Mouse (Mus musculus) brain, embryonic 14.5 days (tissue): ENCODE measurements around the gene Rnf186.

Experiments used
- CTCF ChIP-seq: fragments of 200-500 bp; IDR thresholded peaks from 2 replicates; pipeline ENCODE4 v1.5.1; 2012; ENCODE audit warnings: inconsistent platforms, mild to moderate bottlenecking, moderate library complexity, borderline replicate concordance; ENCODE audit not compliant: insufficient read depth, insufficient read length; ENCODE audit errors: extremely low read depth
- POLR2A ChIP-seq: fragments of 200-500 bp; IDR thresholded peaks from 2 replicates; pipeline ENCODE4 v1.6.1; 2012; ENCODE audit warnings: mild to moderate bottlenecking, inconsistent platforms, borderline replicate concordance; ENCODE audit not compliant: poor library complexity, insufficient read depth, insufficient read length, severe bottlenecking; ENCODE audit errors: extremely low read depth

DNA sequence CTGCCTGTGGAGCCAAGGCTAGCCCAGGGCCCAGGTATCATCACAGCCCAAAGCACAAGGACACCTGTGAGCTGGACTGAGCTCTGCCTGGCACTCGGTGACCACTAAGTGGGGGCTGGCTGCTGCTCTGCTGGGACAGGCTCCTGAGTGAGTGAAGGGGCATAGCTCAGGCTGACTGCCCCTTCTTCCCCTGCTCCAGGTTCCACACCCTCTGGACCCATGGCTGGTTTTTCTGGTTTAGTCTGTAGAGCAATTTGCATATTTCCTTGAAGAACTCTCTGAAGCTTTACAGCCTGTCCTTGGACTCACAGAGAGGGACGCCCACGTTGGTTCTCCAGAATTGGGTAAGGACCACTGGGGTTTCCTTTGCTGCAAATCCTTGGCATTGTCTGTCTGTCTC, 16.5 kb downstream of the Rnf186 start:
- TF ChIP-seq CTCF = no peak
- TF ChIP-seq POLR2A = no peak
